Mouse (Mus musculus) lung, adult 18-20 months (tissue): ENCODE measurements around the gene Ankrd26.
A peak's percentile ranks its signal among the peaks of the same experiment; 100 is the strongest.
"Not testable (repeated sequence)": the region's sequence is repeated elsewhere in the genome, so short reads cannot be mapped to it uniquely, and the experiment has no call there.

Experiments
- DNase-seq, 2 experiments: peaks; one replicate each; pipeline ENCODE4 v3.0.0; 2022; ENCODE audit warnings: mixed read lengths in 2 of 2

Gene Ankrd26

DNA sequence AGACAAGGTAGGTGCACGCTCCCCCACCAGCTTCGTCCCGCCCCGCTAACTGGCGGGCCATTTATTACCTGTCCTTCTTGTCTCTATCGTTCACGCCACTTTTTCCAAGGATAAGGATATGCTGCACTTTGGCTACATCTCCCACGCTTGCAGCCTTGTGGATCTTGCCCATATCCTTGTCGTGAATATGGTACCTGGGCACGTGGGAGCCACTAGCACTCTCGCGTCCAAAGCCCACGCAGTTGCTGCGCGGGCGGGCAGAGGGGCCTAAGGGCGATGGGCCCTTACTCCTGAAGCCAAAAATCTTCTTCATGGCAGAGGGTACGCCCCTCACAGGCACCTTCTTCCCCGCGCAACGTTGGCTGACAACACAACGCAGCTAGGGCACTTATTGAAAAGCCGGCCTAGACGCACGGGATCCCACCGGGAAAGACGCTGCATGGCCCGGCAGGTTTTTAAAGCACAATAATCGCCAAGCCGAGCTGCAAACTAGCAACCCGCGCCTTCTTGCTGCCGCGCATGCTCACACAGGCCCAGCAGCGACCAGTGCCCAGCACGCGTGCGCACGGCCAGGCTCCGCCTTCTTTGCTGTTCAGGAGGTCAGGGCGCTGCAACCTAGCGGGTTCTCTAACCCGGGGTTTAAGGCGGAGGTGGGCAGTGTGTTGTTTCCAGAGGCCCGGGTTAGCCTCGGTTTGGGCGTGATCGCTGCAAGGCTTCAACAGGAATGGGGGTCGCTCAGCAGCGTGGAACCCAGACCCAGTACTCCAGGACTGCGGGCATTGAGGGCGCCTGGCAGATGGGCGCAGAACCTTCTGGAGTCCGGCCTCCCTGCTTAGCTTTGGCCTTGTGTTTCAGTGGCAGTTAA lies at the start of gene Ankrd26:
TSS of gene Ankrd26 (minus strand) at position 482 of the 865 bp plus-strand sequence.
- DNase-seq, result peak; percentile 92 to 94

DNA sequence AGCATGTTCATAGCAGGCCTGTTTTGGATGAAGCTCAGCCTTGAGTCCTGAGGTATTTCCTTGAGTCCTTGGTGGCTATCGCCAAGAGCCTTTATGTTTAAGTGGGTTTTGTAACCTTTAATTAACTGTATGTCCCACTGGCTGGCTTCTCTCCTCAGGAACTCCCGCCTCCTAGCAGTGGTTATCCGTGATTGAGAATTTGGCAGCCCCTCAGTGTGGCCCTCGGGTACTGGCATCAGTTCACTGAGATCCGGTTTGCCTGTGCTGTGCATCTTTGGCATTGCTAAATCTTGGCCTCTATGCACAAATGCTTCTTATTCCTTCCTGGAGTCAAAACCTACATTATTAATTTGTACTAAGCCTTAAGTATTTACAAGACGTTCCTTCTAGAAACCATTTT lies 46.9 kb upstream of the Ankrd26 start:
- no peak for DNase-seq

DNA sequence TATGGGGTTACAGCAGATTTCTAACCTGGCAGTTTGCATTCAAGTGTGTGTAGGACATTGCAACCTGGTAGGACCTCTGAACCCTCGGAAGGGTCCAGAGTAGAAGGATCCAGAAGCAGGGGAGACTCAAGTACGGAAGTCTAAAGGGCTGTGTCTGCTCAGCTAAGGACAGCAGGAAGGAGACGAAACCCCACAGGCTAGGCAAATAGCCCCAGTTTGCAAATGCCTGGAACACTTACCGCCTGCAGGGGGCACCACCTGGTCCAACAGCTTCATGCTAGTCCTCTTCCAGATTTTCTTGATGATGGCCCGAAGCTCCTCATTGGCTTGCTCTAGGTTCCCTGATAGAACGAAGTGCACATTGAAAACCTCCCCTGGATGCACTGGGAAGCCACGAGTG lies 43.9 kb upstream of the Ankrd26 start:
- no peak for DNase-seq

DNA sequence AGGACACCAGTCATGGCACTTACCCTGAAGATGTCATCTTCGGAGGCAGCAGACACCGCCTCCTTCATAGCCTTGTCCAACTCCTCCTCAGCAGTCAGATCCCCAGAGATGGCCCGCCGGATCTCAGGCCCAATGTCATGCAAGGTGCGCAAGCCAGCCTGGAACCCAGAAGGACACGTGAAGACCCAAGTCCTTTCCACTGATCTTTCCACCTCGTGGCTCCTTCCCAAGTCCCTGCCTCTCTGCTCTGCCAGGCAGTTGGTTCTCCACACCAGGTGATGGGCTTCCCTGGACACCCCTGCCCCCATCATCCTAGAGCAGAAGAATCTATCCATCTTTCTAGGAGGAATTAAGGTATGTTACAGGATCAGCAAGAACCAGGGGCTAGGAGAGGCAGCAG lies 41.8 kb upstream of the Ankrd26 start:
- DNase-seq, result no peak

DNA sequence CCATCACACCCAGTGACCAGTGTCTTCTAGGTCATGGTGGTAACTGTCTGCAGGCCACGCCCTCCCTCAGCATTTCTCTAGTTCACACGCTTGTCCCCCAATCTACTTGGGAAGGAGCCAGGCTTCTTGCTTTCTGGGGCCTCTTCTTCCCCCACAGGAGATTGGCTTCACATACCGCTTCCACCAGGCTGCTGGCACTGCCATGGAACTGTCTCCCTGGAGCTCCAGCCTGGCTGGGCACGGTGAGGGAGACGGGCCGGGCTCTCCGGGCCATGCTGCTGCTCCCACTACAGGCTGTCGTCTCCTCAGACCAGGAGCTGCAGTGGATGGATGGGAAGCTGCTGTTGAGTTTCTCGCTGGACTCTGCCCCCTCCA lies 33.6 kb upstream of the Ankrd26 start:
- no peak for DNase-seq

DNA sequence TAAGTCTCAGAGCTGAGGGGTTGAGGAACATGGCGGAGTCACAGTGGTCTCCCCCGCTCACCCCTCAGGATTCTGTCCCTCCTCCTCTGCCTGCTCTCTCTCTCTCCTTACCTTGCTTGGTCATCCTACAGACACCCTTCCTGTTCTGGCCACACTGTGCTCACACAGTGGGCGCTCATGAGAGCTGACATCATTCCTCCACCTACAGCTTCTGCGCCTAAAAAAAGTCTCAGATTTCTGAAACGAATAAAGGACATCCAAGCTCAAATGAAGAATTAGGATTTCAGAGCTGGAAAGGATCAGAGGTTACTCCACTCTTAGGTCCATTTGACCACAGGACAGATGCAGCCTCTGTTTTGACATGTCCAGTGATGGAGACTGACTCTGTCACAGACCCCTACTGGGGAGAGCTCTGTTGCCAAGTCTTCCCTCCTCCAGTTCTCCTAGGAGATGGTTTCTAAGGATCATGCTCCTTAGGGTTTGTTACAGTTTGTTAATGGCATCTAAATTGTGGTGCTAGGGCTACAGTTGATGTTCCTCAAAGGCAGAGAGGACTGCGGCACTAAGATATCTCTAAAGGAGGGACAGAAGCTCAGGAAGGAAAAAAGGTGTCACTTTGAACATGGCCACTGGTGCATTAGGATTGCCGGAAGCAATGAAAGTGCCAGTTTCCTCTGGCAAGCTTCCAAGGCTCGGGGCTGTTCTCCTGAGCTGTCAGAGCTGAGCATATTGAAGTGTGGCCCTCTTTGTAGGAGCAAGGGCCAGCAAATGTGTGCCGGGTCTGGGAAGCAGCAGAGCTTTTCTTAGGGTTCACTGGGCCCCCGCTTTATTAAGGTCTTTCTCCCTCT lies 33.0 kb upstream of the Ankrd26 start:
- DNase-seq, result no peak

DNA sequence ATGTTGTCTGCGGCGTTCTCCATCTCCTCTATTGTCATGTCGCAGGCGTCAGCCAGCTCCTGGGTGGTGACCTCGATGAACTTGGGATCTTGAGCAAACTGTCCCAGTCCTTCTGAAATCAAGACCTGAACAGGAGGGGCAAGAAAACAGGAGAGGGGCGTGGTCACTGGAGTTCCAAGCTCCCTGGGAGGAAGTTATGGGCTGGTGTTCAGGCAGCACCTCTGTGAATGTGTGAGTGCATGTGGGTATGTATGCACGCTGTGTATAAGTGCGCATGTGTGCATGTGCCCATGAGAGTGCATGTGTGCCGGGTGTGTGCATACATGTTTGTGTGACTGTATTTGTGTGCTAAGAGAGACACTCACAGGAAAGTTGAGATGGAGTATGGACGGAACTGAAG lies 32.0 kb upstream of the Ankrd26 start:
- DNase-seq, result peak in 1 of 2 experiments; percentile 37

DNA sequence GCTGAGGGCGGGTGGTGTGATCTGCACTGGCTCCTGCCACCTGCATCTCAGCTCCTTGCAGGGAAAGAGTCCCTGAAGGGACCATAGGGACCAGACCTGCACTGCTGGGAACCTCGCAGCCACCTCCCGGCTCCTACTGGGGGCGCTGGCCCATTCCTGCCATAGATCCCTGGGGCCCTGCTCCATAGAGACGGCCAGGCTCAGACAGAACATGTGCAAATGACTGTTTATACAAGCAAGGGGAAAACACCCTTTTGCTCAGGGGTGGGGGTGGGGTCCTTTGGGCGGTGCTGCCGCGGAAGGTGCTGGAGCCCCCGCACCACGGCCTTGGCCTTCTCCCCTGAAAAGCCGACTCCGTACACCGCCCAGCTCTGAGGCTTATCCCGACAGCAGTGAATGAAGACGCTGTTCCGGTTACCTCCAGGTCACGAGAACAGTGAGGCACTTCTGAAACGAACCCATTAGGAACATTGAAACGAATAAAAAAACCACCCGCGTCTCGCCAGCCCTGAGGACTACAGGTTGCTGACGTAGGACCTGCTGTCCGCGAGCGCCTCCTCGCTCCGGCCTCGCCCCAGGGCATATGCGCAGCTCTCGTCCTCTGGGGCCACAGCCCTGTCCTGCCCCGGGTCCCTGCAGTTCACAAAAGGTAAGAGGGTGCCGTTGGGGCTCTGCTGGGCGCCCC lies 31.5 kb upstream of the Ankrd26 start:
- DNase-seq, result peak; percentile 49 to 55

DNA sequence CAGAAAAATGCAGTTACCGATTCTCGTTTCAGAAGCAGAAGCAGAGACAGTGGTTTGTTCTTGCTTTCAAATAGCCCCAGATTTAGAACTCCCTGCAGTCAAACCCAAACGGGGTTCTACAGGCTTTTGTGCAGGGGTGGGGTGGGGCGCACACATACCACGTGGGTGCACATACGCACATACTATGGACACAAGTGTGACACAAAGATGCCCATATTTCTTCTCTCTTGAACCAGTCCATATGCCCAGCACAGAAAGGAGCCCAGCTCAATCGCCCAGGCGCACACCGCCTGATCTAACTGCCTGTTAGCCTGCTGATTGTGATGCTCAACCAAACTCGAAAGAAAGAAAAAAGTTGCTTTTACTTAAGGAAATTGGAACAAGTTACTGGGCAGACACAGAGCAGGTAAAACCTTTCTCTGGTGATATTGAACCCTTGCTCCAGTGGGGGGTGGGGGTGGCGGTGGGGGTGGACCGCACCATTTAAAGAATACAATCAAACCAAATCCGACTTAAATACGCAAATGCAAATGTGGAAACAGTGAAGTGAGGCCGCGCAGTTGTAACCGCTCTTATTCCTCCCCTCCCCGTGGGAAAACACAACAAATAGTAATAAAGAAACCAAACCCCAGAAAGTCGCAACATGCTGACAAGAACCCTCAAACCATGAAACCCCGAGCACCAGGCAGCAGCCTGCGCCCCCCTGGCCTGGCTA lies 30.8 kb upstream of the Ankrd26 start:
- DNase-seq, result no peak

DNA sequence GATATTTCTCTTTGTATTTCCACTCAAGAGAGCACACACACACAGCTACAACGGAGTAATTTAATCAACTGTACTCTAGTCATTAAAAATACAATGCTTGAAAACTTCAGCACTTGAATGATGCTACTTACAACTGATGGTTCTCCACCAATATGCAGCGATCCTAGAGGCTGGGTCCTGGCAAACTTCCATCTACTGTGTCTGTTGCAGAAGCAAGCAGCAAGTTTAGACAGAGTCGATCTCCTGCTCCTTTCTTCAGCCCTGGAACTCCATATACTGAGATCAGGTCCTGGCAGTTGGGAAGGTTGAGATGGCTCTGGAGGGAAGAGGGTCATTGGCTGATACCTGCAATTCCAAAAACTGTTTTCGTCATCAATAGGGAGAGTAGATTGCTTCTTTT lies 16.7 kb upstream of the Ankrd26 start:
- DNase-seq, result not testable (repeated sequence)

DNA sequence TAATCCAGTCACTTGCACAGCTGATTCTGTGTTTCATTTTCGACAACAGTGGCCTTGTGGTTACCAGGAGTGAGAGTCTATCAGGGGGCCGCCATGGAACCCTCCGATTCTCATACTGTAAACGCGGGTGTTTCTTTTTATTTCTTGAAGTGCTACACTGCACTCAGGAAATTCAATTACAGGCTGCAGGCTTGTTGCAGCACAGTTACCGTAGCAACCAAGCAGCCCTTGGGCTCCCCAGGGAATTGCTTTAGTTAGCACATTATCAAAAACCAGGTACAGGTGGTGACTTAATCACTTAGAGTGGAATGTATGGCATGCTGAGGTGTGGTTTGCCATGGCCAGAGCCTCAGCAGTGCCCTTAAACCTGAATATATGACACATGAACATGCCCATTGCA lies 12.3 kb upstream of the Ankrd26 start:
- no peak for DNase-seq

DNA sequence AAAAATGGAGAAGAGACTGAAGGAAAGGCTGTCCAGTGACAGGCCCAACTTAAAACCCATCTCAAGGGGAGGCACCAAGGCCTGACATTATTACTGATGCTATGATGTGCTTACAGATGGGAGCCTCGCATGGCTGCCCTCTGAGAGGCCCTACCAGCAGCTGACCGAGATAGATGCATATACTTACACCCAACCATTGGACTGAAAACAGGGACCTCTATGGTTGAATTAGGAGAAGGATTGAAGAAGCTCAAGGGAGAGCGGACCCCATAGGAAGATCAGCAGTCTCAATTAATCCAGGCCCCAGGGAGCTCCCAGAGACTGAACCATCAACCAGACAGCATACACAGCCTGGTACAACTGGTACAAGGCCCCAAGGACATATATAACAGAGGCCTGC lies 5.8 kb upstream of the Ankrd26 start:
- DNase-seq, result no peak

DNA sequence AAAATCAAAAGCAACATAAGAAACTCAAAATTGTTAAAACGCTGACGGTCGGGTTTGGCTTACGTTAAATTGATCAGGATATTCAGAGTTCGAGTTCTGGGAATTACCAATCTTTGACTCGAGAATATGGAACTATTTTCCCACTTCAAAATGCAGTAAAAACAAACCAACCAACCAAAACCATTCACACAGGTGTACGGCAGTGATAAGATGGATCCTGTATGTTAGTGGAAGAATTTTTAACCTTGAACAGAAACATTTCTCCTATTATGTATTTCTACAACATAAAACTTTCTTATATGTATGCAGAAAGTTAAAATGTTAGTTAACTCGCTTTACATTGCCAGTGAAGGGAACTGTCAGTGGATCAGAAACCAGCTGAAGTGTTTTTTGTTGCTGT lies 801 bp downstream of the Ankrd26 start:
- no peak for DNase-seq

DNA sequence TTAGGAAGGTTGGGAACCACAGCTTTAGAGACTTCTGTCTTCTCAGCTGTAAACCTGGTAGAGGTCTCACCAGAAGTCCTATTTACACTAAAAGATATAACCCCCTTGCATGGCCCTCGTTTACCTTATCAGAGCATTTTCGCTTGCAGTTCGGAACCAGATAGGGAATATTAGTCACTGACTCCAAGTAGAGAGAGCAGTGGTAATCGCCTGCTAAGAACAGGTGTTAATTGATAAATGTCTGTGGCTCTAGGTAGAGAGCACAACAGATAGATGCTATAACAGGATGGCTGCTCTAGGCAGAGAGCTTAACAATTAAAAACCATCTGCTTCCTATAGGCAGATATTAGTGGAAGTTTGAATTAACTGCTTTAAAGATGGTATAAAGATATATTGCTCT lies 23.4 kb downstream of the Ankrd26 start:
- no peak for DNase-seq

DNA sequence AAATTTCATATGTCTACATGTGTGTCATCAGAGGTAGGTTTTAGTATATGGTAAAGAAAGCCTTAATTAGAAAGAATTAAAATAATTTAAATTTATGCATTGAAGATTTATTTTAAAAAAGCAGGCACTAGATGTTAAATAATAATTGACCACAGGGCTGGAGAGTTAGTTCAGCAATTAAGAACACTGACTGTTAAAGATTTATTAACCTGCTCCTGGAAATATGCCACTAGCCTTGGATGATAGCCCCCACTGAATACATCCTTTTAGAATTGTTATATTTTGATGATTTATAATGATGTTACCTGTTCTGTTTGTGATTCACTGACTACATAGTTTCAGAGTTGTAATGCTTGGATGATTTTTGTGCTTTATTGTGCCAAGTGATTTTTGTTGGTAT lies 24.8 kb downstream of the Ankrd26 start:
- not testable (repeated sequence) for DNase-seq

DNA sequence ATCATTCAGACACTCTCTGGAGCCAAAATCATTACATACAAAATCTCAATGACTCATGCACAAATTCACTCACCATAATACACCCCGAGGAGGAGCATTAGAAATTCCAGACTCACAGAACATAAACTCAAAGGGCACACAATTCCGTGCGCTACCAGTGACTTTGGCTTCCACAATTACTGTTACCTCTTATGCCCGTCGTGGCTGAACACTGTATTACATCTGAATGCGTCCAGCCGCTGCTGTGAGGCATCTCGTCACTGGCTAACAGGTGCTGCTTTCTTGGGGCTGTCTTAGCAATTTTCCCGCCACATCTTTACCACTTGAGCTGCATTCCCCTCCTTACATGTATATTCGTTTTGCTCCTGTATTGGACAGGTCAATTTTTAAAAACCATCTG lies 26.7 kb downstream of the Ankrd26 start:
- DNase-seq, result no peak

DNA sequence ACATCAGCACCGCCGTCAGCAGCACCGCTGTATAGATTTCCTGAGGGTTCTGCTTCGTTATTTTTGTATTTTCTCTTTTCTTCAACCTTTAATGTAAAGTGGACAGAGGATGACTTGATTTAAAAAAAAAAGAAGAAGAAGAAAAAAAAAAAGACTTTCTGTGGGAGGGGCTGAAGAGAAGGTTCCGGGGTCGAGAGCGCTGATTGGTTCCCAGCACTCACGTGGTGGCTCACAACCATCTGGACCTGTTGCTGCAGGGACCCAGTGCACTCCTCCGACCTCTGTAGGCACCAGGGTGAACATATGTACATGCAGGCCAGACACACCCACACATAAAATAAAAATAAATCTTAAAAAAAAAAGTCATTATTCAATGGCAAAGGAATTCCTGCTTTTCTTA lies 28.6 kb downstream of the Ankrd26 start:
- no peak for DNase-seq

DNA sequence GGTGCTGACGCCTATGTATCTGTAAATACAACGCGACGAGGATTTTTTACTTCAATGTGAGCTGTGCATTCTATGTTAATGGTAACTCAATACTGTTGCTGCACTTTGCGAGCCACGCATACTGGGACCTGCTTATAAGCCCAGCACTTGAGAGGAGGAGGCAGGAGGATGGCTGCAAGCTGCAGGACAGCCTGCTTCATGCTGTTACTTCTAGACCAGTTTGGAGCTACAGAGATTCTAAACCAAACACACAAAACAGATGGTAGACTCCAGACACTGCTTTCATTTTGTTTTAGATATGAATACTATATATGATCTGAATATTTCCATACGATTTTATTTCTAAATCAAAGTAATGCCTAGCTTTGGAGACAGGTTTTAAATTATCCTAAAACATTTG lies 41.4 kb downstream of the Ankrd26 start:
- DNase-seq, result no peak

DNA sequence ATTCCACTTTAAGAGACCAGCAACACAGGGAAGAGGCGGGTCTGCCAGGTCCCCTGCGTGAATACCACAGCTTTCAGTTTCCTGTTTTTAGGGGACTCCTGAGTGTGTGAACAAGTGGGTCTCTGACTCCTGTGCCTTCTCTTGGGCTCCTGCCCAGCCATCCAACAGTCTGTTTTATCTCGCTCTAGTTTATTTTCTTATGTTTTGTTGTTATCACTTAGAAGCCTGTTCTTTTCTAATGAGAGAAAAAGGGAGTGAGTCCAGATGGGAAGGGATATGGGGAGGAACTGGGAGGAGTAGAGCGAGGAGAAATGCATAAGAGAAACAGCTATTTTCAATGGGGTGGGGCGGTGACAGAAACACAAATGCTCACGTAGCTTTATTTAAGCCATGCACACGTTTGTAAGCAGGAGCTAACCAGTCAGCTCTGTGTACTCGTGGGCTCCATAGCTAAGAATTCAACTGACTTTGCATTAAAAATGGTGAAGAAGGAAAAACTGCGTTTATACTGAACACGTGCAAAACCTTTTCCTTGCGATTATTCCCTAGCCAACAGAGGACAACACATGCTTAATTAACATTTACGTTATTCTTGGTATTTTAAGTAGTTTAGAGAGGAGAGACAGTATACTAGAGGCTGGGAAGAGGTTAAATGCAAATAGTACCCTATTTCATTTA lies 48.6 kb downstream of the Ankrd26 start:
- DNase-seq, result no peak

DNA sequence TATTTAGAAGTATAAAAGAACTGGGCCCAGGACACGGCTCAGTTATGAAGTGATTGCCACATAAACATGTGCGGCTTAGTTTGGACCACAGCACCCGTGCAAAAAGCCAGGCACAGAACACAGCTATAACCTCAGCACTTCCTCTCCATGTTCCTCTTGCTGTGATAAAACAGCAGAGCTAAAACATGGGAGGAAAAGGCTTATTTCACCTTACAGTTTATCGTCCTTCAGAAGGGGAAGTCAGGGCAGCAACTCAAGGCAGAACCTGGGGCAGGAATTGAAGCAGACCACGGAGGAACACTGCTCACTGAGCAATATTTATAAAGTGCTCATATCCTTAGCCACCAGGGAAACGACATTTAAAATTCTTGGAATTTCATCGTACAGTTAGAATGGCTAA lies 63.0 kb downstream of the Ankrd26 start:
- DNase-seq, result no peak

DNA sequence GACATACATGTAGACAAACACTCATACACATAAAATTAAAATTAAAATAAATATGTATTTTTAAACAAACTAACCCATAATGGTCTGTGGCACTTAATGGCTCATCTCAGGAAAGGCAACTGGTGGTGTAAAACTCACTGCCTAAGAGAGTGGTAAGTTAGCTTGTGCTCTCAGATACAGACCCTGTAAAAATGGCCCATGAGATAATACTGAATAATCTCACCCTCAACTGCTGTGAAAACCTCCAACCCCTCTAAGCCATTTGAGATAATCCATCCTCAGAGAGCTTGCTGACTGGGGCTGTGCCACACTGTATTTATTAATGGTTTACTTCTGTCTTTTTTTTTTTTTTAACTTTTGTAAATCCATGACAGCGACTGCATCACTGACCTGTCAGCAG lies 79.9 kb downstream of the Ankrd26 start:
- no peak for DNase-seq
